Mouse (Mus musculus): ENCODE data around the gene Cep104. TPM values are rescaled to one million over a fixed set of nuclear protein-coding genes. Genes with fewer than 3 reads are reported as not detected.
A peak's percentile ranks its signal among the peaks of the same experiment; 100 is the strongest.

Cep104 gene
- polyA plus RNA-seq, 1 experiment from 2014 or later, result 21.1 TPM

- Histone ChIP-seq H3K9me3 (no peaks in the 10 kb centered on the region), H3K36me3 (peaks cover 39% of the 10 kb centered on the region), H3K4me3 (peak overlapping the region; percentile 92), H3K4me1 (replicated peaks) (peaks cover 20% of the 10 kb centered on the region), H3K27me3 (ENCODE audit: insufficient read depth, poor library complexity, severe bottlenecking) (peaks cover 20% of the 10 kb centered on the region), H3K27ac (peak overlapping the region; percentile 95)
- under 1% methylated on average over 37 of the region's 37 CpGs for WGBS
- peak; percentile 73 for DNase-seq (ENCODE audit: low spot score)
These were observed 17.3 kb upstream of the Cep104 start for GRCm38 (mm10) chr4:153957444-153958250.

DNA sequence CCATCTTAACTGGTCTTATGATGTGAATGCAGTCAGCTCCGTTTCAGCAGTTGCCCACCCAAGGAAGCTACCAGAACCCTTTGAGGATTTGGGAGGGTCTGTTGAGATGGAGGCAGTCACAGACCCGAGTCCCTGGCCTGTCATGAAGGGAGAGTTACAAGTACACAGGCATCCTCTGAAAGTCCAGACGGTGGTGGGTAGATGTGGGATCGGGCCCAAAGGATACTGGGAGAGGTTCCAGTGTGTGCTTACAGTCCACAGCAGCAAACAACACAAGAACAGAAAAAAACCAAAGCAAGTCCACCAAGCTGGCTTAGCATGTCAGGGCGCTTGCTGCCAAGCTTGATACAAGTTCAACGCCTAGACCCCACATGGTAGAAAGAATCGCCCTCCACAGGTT, 12.4 kb upstream of the Cep104 start:
- H3K4me1 ChIP-seq (replicated peaks), result peaks cover 13% of the 10 kb centered on the region
- H3K9me3 ChIP-seq, result no peaks in the 10 kb centered on the region
- WGBS, result 90% methylated on average over 7 of the region's 7 CpGs
- no peak for DNase-seq (ENCODE audit: low spot score)
- H3K27me3 ChIP-seq (ENCODE audit: insufficient read depth, poor library complexity, severe bottlenecking), result no peaks in the 10 kb centered on the region
- H3K36me3 ChIP-seq, result peaks cover 88% of the 10 kb centered on the region
- H3K27ac ChIP-seq, result no peak overlapping the region
- no peak overlapping the region for H3K4me3 ChIP-seq

DNA sequence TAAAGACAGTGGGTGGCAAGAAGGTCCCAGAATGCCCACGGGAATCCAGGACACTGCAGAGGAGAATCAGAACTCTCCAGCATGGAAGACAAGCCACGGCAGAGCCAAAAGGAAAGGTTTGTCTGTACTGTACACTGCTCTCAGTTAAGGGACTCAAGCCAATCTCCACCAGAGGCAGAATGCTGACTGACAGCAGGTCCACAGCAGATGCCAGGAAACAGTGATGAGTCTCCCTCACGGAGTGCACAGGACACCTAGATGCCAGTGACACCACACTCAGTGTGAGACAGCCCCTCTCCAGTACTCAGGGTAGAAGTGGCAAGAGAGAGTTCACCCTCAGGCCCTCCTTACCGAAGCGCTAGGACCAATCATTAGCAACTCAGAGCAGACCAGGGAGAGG, 8.3 kb upstream of the Cep104 start:
- Histone ChIP-seq H3K27ac (no peak overlapping the region), H3K36me3 (peaks cover 95% of the 10 kb centered on the region), H3K27me3 (ENCODE audit: insufficient read depth, poor library complexity, severe bottlenecking) (no peaks in the 10 kb centered on the region), H3K4me1 (replicated peaks) (no peaks in the 10 kb centered on the region), H3K9me3 (no peaks in the 10 kb centered on the region), H3K4me3 (no peak overlapping the region)
- no peak for DNase-seq (ENCODE audit: low spot score)
- 91% methylated on average over 5 of the region's 5 CpGs for WGBS

DNA sequence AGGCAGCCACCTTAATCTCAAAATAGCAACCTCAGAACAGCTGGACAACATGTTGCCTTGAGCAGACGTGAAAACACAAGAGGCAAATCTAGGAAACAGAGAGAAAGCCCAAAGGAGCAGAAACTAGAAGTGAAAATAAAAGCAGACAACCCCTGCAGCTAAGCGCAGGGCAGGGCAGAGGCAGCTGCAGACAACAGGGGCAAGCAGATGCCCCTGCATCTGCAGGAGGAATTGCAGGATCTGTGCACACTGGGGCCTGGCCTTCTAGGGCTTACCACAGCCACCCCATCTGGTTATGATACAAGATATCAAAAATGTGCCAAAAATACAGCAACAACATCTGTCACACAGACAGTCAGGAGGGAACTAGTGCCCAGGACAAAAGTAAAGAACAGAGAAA, 7.4 kb upstream of the Cep104 start:
- Histone ChIP-seq H3K4me3 (no peak overlapping the region), H3K27me3 (ENCODE audit: insufficient read depth, poor library complexity, severe bottlenecking) (no peaks in the 10 kb centered on the region), H3K4me1 (replicated peaks) (no peaks in the 10 kb centered on the region), H3K9me3 (no peaks in the 10 kb centered on the region), H3K27ac (no peak overlapping the region), H3K36me3 (peaks cover 89% of the 10 kb centered on the region)
- 85% methylated on average over 2 of the region's 2 CpGs for WGBS
- DNase-seq (ENCODE audit: low spot score), result no peak

- DNase-seq (ENCODE audit: low spot score), result no peak
- 87% methylated on average over 2 of the region's 2 CpGs for WGBS
- peaks cover 84% of the 10 kb centered on the region for H3K36me3 ChIP-seq
These were observed 6.9 kb upstream of the Cep104 start for GRCm38 (mm10) chr4:153968063-153968462.

GRCm38 (mm10) chr4:153975292-153975662, 283 bp downstream of the Cep104 start:
- Histone ChIP-seq H3K4me1 (replicated peaks) (peaks cover 30% of the 10 kb centered on the region), H3K27ac (peak overlapping the region; percentile 93), H3K27me3 (ENCODE audit: insufficient read depth, poor library complexity, severe bottlenecking) (no peaks in the 10 kb centered on the region), H3K4me3 (peak overlapping the region; percentile 94), H3K36me3 (peaks cover 32% of the 10 kb centered on the region), H3K9me3 (no peaks in the 10 kb centered on the region)
- WGBS, result under 1% methylated on average over 33 of the region's 33 CpGs
- DNase-seq (ENCODE audit: low spot score), result no peak

More at GRCm38 (mm10) chr4:153968063-153968462, 6.9 kb upstream of the Cep104 start:
- no peaks in the 10 kb centered on the region for H3K9me3 ChIP-seq
- no peak overlapping the region for H3K4me3 ChIP-seq
- H3K27ac ChIP-seq, result no peak overlapping the region
- H3K4me1 ChIP-seq (replicated peaks), result no peaks in the 10 kb centered on the region
- no peaks in the 10 kb centered on the region for H3K27me3 ChIP-seq (ENCODE audit: insufficient read depth, poor library complexity, severe bottlenecking)

GRCm38 (mm10) chr4:153975768-153976167, 774 bp downstream of the Cep104 start:
- Histone ChIP-seq H3K36me3 (peaks cover 32% of the 10 kb centered on the region), H3K4me1 (replicated peaks) (peaks cover 30% of the 10 kb centered on the region), H3K9me3 (no peaks in the 10 kb centered on the region), H3K4me3 (peak overlapping the region; percentile 94), H3K27me3 (ENCODE audit: insufficient read depth, poor library complexity, severe bottlenecking) (no peaks in the 10 kb centered on the region), H3K27ac (peak overlapping the region; percentile 93; the same call in 1 of the 2 replicates)
- 44% methylated on average over 6 of the region's 6 CpGs for WGBS
- DNase-seq (ENCODE audit: low spot score), result no peak

GRCm38 (mm10) chr4:153979243-153979642, 4.2 kb downstream of the Cep104 start:
- Histone ChIP-seq H3K27ac (no peak overlapping the region), H3K4me1 (replicated peaks) (peaks cover 21% of the 10 kb centered on the region), H3K9me3 (no peaks in the 10 kb centered on the region), H3K27me3 (ENCODE audit: insufficient read depth, poor library complexity, severe bottlenecking) (no peaks in the 10 kb centered on the region), H3K36me3 (peaks cover 54% of the 10 kb centered on the region), H3K4me3 (no peak overlapping the region)
- DNase-seq (ENCODE audit: low spot score), result no peak
- WGBS, result 94% methylated on average over 10 of the region's 10 CpGs

DNA sequence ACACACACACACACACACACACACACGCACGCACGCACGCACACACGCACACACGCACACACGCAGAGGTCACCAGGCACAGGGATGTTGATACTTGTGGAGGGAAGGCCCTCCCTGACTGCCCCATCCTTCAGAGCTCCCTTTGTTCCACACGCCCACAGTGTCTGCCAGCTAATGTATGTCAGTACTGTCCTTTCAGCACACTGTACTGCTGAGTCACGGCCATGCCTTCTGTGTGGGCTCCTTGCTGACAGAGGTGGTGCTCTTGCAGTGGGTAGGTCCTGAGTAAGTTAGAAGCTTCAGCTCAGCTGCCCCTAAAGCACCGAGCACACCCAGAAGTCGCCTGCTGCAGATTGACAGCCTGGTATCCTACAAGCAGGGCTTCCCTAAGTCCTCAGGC, 5.5 kb downstream of the Cep104 start:
- H3K36me3 ChIP-seq, result peaks cover 66% of the 10 kb centered on the region
- H3K27ac ChIP-seq, result no peak overlapping the region
- no peak for DNase-seq (ENCODE audit: low spot score)
- H3K4me1 ChIP-seq (replicated peaks), result peaks cover 18% of the 10 kb centered on the region
- no peaks in the 10 kb centered on the region for H3K27me3 ChIP-seq (ENCODE audit: insufficient read depth, poor library complexity, severe bottlenecking)
- 90% methylated on average over 11 of the region's 11 CpGs for WGBS
- H3K4me3 ChIP-seq, result no peak overlapping the region
- H3K9me3 ChIP-seq, result no peaks in the 10 kb centered on the region

DNA sequence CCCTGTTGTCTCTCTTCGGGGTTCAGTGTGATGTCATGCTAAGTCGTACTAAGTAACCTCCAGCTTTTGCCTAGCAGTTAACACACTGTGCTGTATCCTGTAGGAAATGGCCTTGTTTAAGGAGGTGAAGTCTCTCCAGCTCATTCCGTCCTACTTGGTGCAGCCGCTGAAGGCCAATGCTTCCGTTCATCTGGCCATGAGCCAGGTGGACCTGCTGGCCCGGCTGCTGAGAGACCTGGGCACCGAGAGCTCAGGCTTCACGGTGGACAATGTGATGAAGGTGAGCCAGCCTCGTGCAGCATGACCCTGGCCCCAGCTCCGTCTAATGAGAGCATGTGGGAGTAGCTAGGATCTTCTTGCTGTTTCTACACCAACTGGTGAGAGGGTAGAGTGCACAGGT, 17.7 kb downstream of the Cep104 start:
- Histone ChIP-seq H3K4me3 (no peak overlapping the region), H3K36me3 (peaks cover 100% of the 10 kb centered on the region), H3K27me3 (ENCODE audit: insufficient read depth, poor library complexity, severe bottlenecking) (no peaks in the 10 kb centered on the region), H3K27ac (no peak overlapping the region), H3K4me1 (replicated peaks) (no peaks in the 10 kb centered on the region), H3K9me3 (no peaks in the 10 kb centered on the region)
- no peak for DNase-seq (ENCODE audit: low spot score)
- 93% methylated on average over 10 of the region's 10 CpGs for WGBS

GRCm38 (mm10) chr4:153993505-153993904, 18.5 kb downstream of the Cep104 start:
- no peak overlapping the region for H3K27ac ChIP-seq
- WGBS, result 90% methylated on average over 8 of the region's 8 CpGs
- H3K36me3 ChIP-seq, result peaks cover 100% of the 10 kb centered on the region
- H3K4me1 ChIP-seq (replicated peaks), result no peaks in the 10 kb centered on the region
- no peak for DNase-seq (ENCODE audit: low spot score)
- no peak overlapping the region for H3K4me3 ChIP-seq
- H3K27me3 ChIP-seq (ENCODE audit: insufficient read depth, poor library complexity, severe bottlenecking), result no peaks in the 10 kb centered on the region
- no peaks in the 10 kb centered on the region for H3K9me3 ChIP-seq

- Histone ChIP-seq H3K27ac (no peak overlapping the region), H3K9me3 (no peaks in the 10 kb centered on the region), H3K27me3 (ENCODE audit: insufficient read depth, poor library complexity, severe bottlenecking) (no peaks in the 10 kb centered on the region), H3K4me1 (replicated peaks) (no peaks in the 10 kb centered on the region), H3K36me3 (peaks cover 63% of the 10 kb centered on the region), H3K4me3 (no peak overlapping the region)
- DNase-seq (ENCODE audit: low spot score), result no peak
- 88% methylated on average over 5 of the region's 5 CpGs for WGBS
These were observed 30.5 kb downstream of the Cep104 start for GRCm38 (mm10) chr4:154005488-154005887.

DNA sequence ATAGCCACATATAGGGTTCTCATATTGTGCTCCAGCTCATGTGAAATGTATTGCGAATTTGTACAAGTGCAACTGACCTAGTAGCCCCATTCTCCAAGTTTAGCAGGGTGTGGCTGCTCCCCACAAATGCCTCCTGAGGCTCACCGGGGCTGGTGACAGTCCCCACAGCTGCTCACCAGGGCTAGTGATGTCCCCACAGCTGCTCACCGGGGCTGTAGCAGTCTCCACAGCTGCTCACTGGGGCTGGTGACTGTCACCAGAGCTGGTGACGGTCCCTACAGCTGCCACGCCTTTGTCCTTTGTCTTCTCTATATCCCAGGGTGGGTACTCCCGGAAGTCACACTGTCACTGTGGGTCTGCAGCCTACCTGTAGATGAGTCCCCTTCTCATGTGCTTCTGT, 31.3 kb downstream of the Cep104 start:
- Histone ChIP-seq H3K4me3 (no peak overlapping the region), H3K36me3 (peaks cover 63% of the 10 kb centered on the region), H3K9me3 (no peaks in the 10 kb centered on the region), H3K27me3 (ENCODE audit: insufficient read depth, poor library complexity, severe bottlenecking) (no peaks in the 10 kb centered on the region), H3K27ac (0 out of 2 replicates have a peak overlapping the region, but pooled peaks have one; percentile 35), H3K4me1 (replicated peaks) (peaks cover 5% of the 10 kb centered on the region)
- no peak for DNase-seq (ENCODE audit: low spot score)
- WGBS, result 89% methylated on average over 6 of the region's 6 CpGs
